Mouse (Mus musculus) adrenal gland, adult 2 months (tissue): ENCODE data around the gene Tdrd9. TPM values are rescaled to one million over a fixed set of nuclear protein-coding genes. Genes with fewer than 3 reads are reported as not detected.
"Not testable (repeated sequence)": the region's sequence is repeated elsewhere in the genome, so short reads cannot be mapped to it uniquely, and the experiment has no call there.

Experiments used
- DNase-seq: peaks from one replicate; pipeline ENCODE4 v3.0.0; 2021
- polyA plus RNA-seq: library from polyadenylated mRNA; depleted of rRNA; stranded (reverse); fragments of >200 nt; gene quantifications from 2 replicates; pipeline ENCODE4 v1.2.3, GENCODE M21; 2012
- total RNA-seq, 2 experiments: library from RNA; stranded (reverse); gene quantifications; 2 replicates each; pipeline ENCODE4 v1.2.3; 2021

Gene Tdrd9
- total and polyA plus RNA-seq, 3 experiments: 0.07 TPM; not detected in 2

GRCm38 (mm10) chr12:112027408-112027807 is 56.0 kb downstream of the Tdrd9 start:
- DNase-seq: no peak

GRCm38 (mm10) chr12:112033409-112033975 is 62.1 kb downstream of the Tdrd9 start:
- no peak for DNase-seq

DNA sequence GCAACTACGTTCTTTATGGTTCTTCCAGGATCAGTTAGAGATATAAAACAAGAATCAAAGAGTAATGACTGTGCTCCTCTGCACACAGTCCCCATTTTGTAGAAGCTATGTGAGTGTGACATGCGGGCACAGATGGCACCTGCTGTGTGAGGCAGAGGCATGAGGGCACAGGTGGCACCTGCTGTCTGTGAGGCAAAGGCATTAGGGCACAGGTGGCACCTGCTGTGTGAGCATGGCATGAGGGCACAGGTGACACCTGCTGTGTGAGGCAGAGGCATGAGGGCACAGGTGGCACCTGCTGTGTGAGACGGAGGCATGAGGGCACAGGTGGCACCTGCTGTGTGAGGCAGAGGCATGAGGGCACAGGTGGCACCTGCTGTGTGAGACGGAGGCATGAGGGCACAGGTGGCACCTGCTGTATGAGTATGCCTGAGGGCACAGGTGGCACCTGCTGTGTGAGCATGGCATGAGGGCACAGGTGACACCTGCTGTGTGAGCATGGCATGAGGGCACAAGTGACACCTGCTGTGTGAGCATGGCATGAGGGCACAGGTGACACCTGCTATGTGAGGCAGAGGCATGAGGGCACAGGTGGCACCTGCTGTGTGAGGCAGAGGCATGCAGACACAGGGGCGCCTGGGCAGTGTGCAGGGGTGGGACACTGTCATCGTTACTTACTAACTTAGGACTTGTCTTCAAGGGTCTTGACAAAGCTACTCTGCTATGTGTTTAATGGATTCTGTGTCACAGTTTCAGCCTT is 64.2 kb downstream of the Tdrd9 start:
- DNase-seq: not testable (repeated sequence)

GRCm38 (mm10) chr12:112038441-112038840 is 67.1 kb downstream of the Tdrd9 start:
- no peak for DNase-seq

- no peak for DNase-seq
Observed at GRCm38 (mm10) chr12:112039169-112039568, 67.8 kb downstream of the Tdrd9 start.

GRCm38 (mm10) chr12:112042681-112043080 is 71.3 kb downstream of the Tdrd9 start:
- DNase-seq: no peak

DNA sequence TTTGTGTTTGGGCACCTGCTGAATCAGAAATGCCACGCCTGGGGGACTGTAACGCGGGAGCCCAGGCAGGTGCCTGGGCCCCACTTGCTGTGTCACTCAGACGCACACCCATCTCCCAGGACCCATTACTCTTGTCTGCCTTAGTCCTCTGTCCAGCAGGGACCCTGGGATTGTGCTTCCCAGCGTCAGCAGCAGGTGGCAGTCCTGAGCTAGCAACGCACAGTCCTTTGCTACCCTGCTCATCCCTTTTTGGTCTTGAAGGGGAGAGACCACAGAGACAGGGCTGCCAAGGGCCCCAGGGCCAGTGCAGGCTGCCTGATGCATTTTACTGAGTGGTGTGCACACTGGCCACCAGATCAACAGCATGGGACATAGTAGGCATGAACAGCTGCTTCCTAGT is 106.3 kb downstream of the Tdrd9 start:
- peak; percentile 84 for DNase-seq

GRCm38 (mm10) chr12:112079911-112080310 is 108.6 kb downstream of the Tdrd9 start:
- no peak for DNase-seq

GRCm38 (mm10) chr12:112080911-112081310 is 109.6 kb downstream of the Tdrd9 start:
- DNase-seq: no peak

- DNase-seq: no peak
Observed at GRCm38 (mm10) chr12:112082241-112082640, 110.9 kb downstream of the Tdrd9 start.

DNA sequence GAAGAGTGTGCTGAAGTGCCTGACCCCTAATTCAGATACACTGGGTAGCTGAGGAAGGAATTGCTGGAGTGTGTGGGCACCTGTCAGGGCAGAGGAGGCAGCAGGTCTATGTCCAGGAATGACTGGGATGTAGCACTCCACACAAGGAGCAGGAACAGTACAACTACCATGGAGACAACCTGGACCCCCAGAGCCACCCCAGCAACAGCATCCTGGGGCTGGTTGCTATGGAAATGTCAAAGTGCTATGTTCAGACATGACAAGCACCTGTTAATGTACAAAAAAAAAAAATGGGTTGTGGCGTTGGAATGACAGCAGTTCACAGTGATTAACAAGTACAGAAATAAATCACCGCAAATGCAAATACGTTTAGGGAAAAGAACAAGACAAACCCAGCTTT is 114.9 kb downstream of the Tdrd9 start:
- DNase-seq: no peak

DNA sequence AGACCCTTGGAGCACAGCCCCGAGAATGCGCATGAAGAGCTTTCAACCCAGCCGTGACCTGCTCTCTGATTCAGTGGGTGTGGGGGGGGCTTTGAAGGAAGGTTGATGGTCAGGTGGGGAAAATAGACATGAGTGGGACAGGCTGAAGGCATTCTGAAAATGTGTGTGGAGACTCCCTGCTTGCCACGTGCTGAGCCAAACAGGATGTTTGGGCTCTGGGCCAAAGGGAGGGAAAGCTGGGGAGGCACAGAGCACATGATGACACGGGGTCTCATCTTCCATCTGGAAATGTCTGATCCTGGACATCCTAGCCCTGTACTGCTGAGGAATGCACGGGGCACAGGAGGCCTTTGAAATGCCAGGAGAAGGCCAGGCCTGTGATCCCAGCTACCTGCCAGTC is 115.4 kb downstream of the Tdrd9 start:
- no peak for DNase-seq

DNA sequence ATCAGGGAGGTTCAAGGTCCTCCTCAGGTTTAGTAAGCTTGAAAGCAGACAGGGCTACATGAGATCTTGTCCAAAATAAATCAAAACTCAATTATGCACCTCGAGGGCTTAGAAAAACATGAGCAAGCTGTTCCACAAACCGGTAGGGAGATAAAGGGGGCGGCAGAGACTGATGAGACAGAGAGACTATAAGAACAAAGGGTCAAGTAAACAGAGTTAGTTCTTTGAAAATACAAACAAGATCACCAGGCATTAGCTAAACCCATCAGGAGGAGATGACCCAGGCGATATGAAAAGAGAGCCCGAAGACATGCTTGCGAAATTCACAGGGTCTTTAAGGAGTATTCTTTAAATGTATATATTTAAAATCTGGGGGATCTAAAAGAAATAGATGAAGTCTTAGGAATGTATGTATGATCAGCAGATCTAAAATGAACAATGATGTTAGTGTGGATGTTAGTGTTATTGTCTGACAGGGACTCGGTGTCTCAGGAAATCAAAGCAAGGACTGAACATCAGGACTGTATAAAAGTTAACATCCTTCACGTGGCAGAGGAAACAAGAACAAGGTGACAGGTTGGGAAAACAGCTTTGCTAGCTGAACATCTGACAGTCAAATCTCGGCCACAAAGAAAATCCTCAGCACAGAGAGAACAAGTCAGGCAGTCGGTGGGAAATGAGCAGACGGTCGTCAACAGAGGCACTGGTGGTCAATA is 117.4 kb downstream of the Tdrd9 start:
- no peak for DNase-seq

DNA sequence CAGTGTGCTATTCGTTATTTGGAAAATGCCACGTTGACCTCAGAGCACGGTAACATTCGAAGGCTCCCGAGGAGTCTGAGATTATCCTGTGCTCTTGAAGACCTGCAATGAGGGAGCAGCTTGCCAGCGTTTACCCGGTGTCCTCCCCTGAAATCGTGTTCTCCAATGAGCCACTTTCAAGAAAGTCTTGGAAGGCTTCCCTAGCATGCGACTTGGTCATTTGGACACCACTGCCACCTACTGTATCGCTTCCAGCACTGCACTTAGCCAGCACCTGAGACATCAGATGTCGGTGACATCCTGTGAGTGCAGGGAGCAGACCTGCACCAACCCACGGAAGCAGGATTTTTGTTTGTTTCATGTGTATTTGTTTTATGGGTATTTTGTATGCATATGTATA is 119.7 kb downstream of the Tdrd9 start:
- peak; percentile 70 for DNase-seq

DNA sequence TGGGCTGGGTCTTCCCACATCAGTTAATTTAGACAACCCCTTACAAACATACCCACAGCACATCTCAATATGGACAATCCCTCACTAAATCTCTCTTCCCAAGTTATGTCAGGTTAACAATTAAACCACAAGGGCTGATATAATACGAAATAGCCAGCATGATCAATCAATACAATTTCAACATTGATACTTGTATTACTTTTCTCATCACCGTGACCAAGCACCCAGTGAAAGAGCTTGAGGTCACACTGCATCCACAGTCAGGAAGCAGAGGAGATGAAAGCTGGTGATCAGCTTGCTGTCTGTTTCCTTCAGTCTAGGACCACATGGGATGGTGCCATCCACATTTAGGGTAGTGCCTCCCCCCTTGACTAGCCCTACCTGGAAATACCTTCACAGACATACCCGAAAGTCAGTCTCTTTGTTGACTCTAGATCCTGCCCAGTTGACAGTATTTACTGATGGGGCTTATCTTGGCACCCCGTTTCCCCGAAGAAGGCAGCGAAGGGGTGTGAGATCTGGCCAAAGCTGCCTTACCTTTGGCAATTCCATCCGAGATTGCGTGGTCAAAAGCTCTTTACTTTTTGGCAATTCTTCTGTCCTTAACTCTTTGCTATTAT is 123.0 kb downstream of the Tdrd9 start:
- no peak for DNase-seq

DNA sequence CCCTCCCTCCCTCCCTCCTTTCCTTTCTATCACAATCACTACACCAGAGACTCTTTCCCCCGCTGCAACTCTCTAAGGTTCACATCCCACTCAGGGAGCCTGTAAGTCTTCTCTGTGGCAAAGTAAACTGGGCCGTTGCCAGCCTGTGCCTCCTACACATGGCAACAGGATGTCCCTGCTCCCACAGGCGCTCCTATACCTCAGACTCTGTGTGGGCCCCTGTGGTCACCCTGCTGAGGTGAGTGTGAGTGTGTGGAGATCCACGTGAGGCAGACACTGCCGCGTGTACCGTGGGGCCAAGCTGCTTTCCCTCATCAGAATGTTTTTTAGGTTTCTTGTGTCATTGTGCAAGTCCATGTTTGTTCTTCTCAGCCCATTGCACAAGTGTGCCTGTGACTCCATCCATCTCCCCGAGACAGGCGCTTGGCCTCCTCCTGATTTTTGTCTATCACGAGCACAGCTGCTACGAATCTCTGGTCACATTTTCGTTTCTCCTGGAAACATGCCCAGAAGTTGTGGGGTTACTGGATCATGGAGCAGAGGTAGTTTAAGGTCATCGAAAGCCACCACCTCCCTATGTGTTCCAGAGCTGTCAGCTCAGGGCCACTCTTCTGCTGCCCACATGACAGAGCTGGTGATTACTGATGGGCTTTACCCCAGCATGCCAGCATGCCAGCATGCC is 124.8 kb downstream of the Tdrd9 start:
- peak; percentile 89 for DNase-seq

DNA sequence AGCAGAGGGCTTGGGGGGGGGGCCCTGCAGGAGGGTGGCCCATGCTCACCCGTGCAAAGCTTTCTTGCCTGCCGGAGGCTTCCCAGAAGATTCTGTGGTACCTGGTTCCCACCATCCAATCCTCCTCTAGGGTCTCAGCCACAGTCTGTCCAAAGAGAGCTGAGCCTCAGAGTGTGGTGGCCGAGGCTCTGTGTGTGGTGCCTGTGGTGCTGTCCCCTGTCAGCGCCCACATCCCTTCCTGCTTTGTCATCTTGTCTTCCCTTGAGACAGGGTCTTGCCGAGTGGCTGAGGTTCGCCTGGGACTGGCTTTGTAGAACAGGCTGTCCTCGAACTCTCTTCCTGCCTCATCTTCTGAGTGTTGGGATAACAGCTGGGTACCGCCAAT is 125.4 kb downstream of the Tdrd9 start:
- DNase-seq: no peak

GRCm38 (mm10) chr12:112100106-112100505 is 128.7 kb downstream of the Tdrd9 start:
- no peak for DNase-seq

- DNase-seq: no peak
Observed at GRCm38 (mm10) chr12:112101045-112101444, 129.7 kb downstream of the Tdrd9 start.

DNA sequence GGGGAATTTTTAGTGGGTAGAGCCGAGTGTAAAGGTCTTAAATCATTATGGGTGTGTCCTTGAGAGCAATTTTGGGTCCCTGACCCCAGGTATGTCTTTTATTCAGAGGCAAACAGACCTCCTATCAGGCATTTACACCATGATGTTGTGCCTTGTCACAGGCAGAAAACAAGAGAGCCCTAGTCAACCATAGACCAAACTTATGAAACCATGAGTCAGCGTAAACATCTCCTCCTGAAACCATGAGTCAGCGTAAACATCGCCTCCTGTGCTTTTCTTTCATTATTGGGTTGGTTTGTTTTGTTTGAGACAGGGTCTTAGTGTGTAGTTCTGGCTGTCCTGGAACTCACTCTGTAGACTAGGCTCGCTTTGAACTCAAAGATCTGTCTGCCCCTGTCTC is 131.8 kb downstream of the Tdrd9 start:
- no peak for DNase-seq

DNA sequence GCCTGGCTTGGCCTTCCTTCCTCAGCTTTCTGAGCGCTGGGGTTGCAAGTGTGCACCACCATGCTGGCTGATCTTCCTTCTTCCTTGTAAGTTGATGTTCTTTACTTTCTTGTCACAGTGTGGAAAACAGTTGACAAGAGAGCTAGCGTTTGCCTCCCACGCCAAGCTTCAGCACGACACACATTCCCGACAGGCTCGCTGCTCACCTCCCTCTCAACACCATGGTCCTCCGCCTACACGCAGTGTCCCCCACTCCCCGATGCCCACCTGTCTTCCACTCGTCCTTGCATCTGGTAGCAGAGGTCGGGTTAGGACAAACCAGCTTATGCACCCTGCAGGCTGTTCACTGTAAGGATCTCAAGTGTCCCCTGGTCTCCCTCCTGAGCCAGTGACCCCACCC is 133.5 kb downstream of the Tdrd9 start:
- no peak for DNase-seq

- peak; percentile 56 for DNase-seq
Observed at GRCm38 (mm10) chr12:112106541-112106971, 135.2 kb downstream of the Tdrd9 start, which contains the start of gene Aspg. Gene Aspg, plus strand, starts transcription at chr12:112106679.
